Mouse (Mus musculus): ENCODE results near the gene Lpin1. TPM values are rescaled to one million over a fixed set of nuclear protein-coding genes. Genes with fewer than 3 reads are reported as not detected.
A peak's percentile ranks its signal among the peaks of the same experiment; 100 is the strongest.

Lpin1 gene
- total RNA-seq, 1 experiment from 2014 or later = 6.2 TPM

DNA sequence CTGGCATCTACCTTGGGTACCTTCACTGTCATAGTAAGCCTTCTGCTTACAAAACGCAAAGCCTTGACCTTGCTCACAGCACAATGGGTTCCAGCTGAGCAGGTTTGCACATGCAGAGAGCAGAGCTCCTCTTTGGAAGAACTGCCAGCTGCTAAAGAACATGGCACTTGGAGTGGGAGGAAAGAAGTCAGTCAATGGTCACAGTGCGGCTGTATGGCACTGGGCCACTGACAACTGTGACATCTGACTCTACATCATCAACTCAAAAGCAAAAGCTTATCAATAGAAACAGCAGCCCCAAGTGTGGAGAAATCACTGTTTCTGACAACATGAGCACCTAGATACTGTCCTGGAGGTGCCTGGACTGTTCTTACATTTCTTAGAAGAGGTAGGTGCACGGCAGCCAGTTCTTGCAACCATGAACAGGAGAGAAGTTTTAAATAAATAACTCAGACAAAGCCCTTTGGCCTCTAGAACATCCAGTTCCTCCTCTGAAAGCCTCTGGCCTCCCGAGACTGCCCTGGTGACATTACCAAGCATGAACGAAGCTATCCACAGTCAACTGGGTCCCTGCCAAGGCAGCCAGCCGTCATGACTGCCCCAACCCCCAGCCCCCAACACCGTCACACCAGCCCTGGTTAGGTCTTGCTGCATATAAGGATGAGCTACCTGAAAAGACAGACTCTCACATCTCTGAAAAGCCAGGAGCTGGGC, 19.5 kb upstream of the Lpin1 start:
- ATAC-seq (ENCODE audit: extremely low read depth, insufficient number of reproducible peaks, low FRiP score, poor library complexity, severe bottlenecking) = no peak

DNA sequence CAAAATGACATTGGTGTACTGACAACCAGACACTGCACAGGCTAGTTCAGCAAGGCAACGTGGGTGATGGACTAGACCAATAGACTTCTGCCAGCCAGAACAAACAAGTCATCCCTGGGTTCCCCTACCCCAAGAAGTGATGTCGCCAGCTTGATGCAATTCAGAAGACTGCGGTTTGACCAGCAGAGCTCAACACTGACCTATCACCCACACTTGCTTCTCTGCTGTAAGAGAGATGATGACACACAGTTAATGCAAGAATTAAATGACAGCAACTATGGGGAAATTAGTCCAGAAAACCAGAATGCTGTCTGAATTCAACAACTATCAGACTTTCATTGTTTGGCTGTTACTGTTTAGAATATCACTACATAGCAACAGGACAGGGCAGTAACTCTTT, 9.5 kb upstream of the Lpin1 start:
- no peak for ATAC-seq (ENCODE audit: extremely low read depth, insufficient number of reproducible peaks, low FRiP score, poor library complexity, severe bottlenecking)

DNA sequence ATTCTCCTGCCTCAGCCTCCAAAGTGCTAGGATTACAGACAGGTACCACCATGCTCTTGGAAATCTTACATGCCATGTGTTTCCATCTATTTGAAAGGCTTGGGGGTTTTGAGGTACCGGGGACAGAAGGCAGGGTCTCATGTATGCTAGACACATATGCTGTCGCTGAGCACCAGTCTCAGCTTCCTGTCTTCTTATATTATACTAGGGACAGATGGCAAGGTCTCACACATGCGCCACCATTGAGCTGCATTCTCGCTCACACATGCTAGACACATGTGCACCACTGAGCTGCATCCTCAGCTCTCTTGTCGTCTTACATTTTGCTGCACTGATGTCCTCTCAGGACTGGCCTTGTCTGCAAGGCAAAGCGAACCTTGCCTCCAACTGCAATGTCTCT, 8.7 kb upstream of the Lpin1 start:
- ATAC-seq (ENCODE audit: extremely low read depth, insufficient number of reproducible peaks, low FRiP score, poor library complexity, severe bottlenecking) = no peak

DNA sequence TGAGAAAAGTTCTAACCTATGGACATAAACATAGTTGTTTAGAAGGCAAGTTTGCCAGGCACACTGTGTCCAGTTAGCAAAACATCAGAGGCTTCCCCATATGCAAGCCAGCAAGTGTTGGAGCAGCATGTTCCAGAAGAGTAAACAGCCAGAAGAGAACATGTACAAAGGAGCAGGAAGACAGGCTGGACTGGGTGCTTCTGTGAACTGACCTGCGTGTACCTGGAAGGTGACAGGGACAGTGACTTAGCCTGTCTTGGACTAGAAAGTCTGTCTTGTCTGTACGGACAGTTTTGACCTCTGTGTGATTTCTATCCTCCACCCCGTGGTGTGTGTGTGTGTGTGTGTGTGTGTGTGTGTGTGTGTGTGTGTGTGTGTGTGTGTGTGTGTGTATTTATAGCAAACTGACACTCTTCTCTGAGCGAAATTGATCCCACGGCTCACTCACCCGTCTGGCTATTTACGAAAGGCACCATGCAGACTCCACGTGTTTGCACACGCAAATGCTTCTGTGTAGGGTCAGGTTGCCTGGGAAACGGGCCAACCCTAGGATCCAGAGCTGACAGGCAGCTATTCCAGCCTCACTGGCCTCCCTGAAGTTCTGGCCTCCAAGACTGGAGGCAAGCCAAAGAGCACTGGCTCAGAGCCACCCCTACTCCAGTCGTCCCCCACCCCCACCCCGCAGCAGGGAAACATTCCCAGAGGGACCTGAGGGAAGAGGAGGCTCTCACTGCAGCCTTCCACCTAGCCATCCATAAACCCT, 7.9 kb upstream of the Lpin1 start:
- no peak for ATAC-seq (ENCODE audit: extremely low read depth, insufficient number of reproducible peaks, low FRiP score, poor library complexity, severe bottlenecking)

DNA sequence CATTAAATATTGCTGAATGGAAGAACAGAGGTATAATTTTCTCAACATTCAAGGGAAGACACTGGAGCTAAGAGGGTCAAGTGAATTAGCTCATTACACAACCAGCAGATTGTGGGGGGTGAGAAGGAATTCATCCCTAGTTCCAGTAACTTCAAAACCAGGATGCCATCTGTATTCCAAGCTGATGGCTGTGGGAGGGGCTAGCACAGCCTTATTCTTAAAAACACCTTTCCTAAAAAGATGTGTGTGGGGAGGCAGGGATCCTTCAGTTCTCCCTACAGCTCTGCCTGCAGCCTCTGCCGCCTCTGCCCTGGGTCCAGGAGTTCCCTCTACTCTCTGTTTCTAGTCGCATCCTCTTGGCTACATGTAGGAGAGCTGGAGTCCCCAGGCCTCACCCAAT, 5.0 kb upstream of the Lpin1 start:
- no peak for ATAC-seq (ENCODE audit: extremely low read depth, insufficient number of reproducible peaks, low FRiP score, poor library complexity, severe bottlenecking)

DNA sequence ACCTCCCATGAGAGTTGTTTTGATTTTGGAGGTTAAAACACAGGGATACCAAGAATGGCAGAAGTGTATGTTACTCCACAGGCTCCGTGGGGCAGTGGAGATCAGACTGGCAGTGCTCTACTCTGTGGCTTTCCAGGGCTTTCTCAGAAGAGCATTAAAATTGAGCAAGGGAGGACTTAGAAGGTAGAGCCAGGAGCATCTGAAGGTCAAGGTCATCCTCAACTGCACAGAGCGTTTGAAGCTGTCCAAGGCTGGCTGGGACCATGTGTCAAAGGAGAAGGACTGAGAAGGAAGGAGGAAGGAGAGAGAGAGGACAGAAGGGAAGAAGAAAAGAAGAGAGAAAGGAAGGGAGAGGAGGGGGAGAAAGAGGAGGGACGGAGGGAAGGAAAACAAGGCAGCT, 3.8 kb upstream of the Lpin1 start:
- no peak for ATAC-seq (ENCODE audit: extremely low read depth, insufficient number of reproducible peaks, low FRiP score, poor library complexity, severe bottlenecking)

DNA sequence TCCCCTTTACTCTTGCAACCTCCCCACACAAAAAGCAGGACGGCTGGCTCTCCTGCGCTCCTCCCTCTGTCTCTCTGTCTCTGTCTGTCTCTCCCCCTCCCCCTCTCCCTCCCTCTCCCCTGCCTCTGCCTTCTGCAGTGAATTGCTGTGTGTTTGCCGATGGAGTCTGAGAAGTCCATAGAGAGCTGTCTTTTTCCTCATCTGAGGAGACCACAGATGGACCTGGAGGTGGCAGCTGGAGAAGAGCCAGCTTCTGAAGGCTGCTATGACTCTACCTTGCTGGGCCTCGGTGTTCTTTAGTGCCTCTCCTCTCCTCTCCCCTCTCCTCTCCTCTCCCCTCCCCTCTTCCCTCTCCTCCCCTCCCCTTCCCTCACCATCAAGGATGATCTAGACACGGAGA, 5.1 kb downstream of the Lpin1 start:
- ATAC-seq (ENCODE audit: extremely low read depth, insufficient number of reproducible peaks, low FRiP score, poor library complexity, severe bottlenecking) = no peak

DNA sequence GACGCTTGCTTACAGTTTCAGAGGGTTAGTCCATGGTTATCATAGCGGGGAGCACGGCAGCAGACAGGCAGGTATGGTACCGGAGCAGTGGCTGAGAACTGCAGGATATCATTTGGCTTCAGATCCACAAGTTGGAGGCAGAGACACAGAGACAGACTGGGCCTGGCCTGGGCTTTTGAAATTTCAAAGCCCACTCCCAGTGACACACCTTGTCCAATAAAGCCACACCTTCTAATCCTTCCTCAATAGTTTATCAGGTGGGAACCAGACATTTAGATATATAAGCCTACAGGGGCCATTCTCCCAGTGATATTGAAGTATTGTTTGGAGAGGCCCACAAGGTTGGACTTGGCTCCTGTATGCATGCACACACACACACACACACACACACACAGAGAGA, 8.5 kb downstream of the Lpin1 start:
- ATAC-seq (ENCODE audit: extremely low read depth, insufficient number of reproducible peaks, low FRiP score, poor library complexity, severe bottlenecking) = no peak

DNA sequence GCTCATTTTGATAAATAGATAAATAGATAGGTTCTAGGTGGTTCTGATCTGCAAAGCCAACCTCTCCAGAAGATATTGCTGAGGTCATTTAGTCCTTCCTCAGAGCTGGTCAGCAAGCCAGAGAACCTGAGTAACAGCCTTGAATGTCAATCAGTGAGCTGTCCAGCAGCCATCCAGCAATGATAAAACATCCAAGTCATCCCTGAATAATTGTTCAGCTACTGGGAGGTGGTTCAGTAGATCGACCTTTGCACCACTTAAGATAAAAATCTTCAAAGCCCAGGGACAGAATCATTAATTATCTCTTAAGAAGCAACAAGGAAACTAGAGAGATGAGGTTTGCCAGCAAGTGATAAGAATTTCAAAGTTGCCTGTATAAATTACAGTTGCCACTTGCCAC, 10.4 kb downstream of the Lpin1 start:
- no peak for ATAC-seq (ENCODE audit: extremely low read depth, insufficient number of reproducible peaks, low FRiP score, poor library complexity, severe bottlenecking)

DNA sequence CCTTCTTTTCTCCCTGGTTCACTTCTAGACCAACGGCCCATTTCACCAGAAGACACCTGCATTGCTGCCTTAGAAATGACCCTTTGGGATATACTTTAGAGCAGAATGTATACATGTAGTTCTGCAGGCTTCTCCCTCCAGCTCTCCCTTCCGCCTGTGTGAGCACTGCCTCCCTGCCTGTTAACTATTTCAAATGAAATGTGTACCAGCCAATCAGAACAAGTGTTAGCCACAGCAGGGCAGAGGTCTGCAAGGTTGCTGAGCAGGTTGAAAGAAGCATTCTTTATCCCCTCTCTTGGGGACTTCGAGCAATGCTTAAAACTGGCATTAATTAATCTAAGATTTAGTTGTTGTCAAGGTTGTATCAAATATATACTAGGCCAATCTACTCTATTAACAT, 11.4 kb downstream of the Lpin1 start:
- ATAC-seq (ENCODE audit: extremely low read depth, insufficient number of reproducible peaks, low FRiP score, poor library complexity, severe bottlenecking) = no peak

DNA sequence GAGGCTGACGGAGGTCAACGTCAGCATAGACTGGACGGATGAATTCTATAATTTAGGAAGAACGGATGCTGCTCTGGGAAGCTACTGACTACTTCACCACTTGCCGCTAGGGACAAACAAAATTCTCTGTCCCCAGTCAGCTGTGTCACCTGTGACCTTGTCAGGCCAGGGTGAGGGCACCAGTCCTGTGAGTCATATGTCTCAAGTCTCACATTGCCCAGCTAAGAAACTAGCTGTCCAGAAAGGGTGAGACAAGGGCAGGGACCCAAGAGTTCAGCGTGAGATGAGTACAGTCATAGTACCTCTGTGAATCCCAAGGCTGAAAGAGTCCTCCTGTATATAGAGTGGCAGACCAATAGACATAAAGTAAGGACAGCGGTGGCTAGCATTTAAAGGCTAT, 17.0 kb downstream of the Lpin1 start:
- no peak for ATAC-seq (ENCODE audit: extremely low read depth, insufficient number of reproducible peaks, low FRiP score, poor library complexity, severe bottlenecking)

DNA sequence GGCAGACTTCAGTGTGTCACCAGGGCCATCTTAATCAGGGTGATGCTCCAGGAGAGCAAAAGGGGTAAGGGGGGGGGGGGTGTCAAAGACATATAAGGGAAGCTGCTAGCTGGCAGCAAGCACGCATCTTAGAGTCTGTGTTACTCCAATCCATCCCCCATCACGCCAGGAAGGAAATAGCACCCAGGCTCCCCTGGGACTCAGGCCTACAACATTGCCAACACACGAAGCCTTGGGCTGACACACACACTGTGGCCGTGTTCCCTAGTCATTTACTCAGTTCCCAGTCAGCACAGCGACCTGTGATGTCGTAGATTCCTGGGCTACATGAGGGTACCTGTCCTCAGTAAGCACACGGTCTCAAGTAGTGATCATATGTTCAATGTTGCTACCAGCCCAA, 17.8 kb downstream of the Lpin1 start:
- ATAC-seq (ENCODE audit: extremely low read depth, insufficient number of reproducible peaks, low FRiP score, poor library complexity, severe bottlenecking) = no peak

DNA sequence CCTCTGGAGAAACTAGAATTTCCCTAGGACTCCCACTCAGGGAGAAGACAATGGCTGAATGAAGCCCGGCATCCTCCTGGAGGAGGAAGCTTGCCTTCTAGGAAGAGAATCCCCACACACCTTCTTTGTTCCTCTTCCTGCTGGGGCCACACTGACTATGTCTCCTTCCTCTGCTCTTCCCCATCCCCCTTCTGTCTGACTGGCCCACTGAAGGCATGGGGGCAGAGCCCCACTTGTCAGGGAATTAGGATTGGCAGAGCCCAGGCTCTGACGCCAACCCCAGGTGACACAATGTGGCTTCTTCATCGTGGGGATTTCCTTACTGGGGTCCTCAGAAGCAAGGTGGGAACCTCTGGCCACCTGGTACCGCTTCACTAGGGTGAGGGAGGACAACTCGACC, 18.3 kb downstream of the Lpin1 start:
- ATAC-seq (ENCODE audit: extremely low read depth, insufficient number of reproducible peaks, low FRiP score, poor library complexity, severe bottlenecking) = no peak

DNA sequence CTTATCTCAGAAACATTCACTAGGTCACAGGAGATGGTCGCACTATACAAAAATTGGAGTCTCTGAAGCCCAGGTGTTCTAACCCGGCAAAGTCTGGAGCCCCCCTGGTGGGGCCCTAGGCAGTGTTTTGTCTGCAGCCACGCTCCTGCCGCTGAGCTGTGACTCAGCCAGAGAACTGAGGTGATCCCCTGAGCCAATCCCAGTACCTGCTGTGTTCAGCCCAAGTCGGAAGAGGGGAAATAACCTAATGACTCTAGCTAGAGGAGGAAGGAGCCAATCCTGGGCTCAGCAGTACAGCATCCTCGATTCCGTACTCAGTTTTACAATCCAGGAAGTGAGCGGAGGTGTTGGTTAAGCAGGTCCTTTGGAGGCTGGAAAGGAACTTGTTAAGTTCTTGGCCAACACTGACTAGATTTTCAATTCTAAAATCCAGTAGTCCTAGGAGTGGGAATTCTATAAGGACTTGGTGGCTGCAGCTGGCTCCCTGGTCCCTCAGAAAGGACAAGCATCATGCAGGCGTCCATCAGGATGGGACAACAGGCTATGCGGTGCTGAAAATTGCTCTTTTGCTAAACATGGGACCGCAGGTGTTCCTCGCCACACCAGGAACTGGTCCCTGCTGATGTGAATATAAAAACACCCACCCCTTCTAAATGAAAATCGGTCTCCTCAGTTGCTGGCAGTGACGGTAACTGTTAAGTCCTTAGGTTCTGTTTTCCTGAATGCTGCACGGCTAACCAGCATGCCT, 19.1 kb downstream of the Lpin1 start:
- ATAC-seq (ENCODE audit: extremely low read depth, insufficient number of reproducible peaks, low FRiP score, poor library complexity, severe bottlenecking) = peak; percentile 77

DNA sequence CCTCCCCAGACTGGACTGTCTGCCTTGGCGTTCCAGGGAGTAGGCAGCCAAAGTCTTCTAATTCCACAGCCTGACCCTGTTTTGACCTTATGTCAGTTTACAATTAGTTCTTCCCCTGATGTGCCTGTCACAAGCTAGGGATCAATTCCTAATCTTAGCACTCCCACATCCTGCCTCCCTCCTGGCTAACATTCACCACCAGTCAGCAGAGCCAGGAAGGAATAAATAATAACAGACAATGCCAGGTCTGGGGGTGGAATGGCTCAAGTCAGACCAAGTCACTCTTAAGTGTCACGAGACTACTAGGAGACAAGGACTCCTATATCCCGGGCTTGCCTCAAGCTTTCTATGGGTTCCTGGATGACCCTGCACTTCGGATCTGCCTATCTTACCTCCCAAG, 20.8 kb downstream of the Lpin1 start:
- no peak for ATAC-seq (ENCODE audit: extremely low read depth, insufficient number of reproducible peaks, low FRiP score, poor library complexity, severe bottlenecking)

DNA sequence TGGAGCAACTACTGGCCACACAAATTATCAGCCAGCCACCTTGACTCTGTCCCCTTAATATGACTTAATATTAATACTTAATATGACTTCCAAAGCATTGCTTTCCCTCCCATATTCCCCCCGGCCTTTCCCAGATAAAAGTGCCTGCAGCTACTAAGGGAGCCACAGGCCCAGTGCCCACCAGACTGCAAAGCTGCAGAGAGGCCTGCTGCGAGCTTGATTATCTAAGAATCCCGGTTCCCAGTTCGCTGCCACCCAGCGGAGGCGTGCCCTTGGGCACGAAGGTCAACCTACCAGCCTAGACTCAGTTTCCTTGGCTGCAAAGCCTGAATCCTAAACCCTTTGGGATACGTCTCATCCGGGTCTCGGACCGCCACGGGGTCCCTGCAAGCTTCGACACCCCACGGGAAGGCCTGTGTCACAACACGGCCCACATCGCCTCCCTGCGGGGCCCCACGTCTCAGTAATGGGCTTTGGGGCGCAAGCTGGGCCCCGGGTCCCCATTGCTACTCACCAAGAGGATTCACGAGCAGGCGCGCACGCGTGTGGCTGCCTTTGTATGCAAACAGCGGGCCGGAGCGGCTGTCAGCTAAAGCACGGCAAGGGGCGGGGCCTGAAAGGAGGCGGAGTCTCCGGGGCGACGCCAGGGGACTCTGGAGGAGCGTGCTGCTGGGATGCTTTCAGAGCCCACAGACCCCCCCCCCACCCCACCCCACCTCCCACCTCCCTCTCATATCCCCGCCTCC, 21.4 kb downstream of the Lpin1 start:
- peak; percentile 78 for ATAC-seq (ENCODE audit: extremely low read depth, insufficient number of reproducible peaks, low FRiP score, poor library complexity, severe bottlenecking)

DNA sequence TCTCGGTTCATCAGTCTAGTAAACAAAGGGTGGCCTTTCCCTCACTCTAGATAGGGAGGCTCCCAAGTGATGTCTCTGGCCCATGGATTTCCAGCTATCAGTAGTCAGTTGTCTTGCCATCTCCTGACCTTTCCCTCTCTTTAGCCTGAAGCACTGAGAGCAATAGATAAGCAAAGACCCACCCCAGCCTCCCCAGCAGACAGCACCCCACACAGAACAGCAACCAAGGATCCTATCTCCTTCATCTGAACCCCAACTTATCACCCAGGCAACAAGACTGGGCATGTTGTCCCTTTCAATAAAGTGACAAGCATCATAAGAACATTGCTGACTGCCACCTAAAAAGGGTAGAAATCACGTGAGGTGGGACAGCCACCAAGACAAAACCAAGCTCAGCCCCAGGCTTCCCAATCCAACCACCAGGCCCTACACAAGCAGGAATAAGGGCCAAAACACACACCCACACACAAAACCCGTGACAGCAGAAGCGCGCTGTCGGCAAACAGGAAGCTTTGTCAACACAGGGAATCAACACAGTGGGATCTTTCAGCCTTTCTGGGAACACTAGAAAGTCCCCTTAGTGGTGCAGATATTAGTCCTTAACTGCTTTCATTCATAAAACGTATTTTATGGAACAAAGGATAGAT, 22.2 kb downstream of the Lpin1 start:
- no peak for ATAC-seq (ENCODE audit: extremely low read depth, insufficient number of reproducible peaks, low FRiP score, poor library complexity, severe bottlenecking)

DNA sequence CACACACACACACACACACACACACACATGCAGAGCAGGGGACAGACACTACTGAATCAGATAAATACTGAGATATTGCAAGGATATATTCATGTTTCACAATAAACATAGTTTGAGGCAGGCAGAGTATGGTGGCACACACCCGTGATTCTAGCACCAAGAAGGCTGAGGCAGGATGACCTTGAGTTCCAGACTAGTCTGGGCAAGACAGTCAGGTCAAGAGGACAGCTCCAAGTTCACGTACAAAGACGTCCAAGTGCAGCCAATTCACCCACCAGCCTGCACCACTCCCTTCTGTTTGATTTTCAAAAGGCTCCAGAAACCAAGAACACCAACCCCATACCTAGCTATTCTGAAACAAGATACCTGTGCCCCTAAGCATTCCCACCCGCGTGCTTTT, 23.0 kb downstream of the Lpin1 start:
- ATAC-seq (ENCODE audit: extremely low read depth, insufficient number of reproducible peaks, low FRiP score, poor library complexity, severe bottlenecking) = no peak

DNA sequence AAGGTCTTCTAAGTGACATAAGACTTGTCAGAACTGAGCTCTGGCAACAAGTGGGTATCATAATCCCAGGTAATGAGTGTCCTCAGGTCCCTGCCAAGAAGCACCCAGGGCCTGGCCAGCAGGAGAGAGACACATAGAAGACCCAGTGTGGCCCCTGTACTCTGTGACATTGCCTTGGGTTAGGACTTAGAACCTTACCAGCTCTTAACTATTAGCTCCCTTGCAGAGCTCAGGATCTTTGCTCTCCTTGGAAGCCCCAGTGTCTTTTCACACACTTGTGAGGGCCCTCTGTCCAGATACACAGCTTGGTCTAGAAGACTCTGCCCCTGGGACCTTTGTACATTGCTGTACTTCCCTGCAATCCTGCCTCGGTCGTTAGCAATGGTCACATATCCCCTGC, 23.7 kb downstream of the Lpin1 start:
- no peak for ATAC-seq (ENCODE audit: extremely low read depth, insufficient number of reproducible peaks, low FRiP score, poor library complexity, severe bottlenecking)
